Mouse (Mus musculus): ENCODE measurements around the gene Nab1. TPM values are rescaled to one million over a fixed set of nuclear protein-coding genes. Genes with fewer than 3 reads are reported as not detected.
"Not testable (repeated sequence)": the region's sequence is repeated elsewhere in the genome, so short reads cannot be mapped to it uniquely, and the experiment has no call there.

Gene Nab1
- polyA plus RNA-seq (2014; fragmentation: Nextera tagmentation; extraction: Ambion mirVana), result 32.2 and 32.3 TPM in 2 replicates

DNA sequence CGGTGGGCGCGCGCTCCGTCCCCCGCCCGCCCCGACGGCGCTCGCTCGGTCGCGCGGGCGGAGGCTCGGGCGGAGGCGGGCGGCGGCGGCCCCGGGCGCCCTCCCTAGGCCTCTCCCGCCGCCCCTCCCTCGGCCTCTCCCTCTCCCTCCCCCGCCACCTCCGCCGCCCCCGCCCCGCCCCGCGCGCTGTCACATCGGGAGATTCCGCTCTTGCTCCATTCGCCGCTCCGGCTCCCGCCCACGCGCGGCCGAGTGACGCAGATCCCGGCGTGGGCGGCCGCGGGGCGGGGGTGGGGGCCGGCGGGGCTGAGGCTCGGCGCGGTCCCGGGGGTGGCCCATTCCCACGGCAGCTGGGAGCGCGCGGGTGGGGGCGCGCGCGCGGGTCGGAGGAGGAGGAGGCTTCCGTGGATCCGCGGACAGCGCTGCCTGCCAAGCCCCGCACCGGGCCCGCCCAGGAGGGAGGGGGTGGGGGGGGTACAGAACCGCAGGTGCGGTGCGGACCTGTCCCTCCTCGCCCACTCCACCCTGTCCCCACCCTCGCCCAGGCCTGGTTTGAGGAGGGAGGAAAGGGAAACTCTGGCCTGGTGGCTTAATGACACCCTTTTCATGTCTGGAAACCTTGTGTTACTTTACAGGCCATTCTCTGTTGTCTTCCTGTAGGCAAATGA lies at the start of gene Nab1:
TSS of gene Nab1 (minus strand) at position 366 of the 668 bp plus-strand sequence.
- peak within 1 kb of the TSS; percentile 70 to 90 for H3K4me3 ChIP-seq (ENCODE audit: control insufficient read depth in 1 of 2, insufficient read depth in 1 of 2, low read depth in 1 of 2, low read length in 2 of 2)
- 2% methylated on average over 71 of the region's 80 CpGs for WGBS
- no peaks in the 10 kb centered on the region for H3K27me3 ChIP-seq (ENCODE audit: control insufficient read depth, insufficient read depth, low read length)
- H3K4me2 ChIP-seq (ENCODE audit: low read length), result peak within 1 kb of the TSS; percentile 83
- no peaks in the 10 kb centered on the region for H3K9me3 ChIP-seq (ENCODE audit: control insufficient read depth, low read length)
- no peaks in the 10 kb centered on the region for H3K36me3 ChIP-seq (ENCODE audit: control insufficient read depth, insufficient read depth, low read length)
- H3K4me1 ChIP-seq (ENCODE audit: control insufficient read depth in 2 of 2, insufficient read depth in 2 of 2, low read length in 2 of 2), result peaks cover under 1 to 23% of the 10 kb centered on the region in 2 experiments
- peak within 1 kb of the TSS; percentile 75 to 94 for H3K27ac ChIP-seq (replicated peaks in 1 of 2; ENCODE audit: control insufficient read depth in 1 of 2, insufficient read depth in 1 of 2, low read depth in 2 of 2, low read length in 2 of 2)
- peak; percentile 88 for ATAC-seq (ENCODE audit: insufficient number of reproducible peaks, insufficient read depth, low FRiP score, low read depth)
- peak within 1 kb of the TSS; percentile 95 for H3K9ac ChIP-seq (ENCODE audit: low read length)

DNA sequence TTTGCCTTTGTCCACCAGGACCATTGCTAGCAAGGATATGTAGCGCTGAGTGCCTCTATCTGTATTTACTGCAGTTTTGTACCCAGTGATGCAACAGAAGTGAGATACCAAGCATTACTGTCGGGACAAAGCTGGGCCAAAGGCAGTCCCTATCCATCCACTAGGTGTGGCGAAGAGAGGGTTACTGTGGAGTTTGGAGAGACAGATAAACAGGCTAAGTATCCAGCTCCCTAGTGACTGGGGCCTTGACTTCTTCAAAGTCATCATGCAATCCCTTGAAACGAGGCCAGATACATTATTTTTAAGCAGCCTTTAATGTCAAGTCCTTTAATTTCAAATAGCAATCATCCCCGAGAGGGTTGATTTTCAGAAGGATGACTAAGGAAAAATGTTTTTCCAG lies 47.0 kb upstream of the Nab1 start:
- Histone ChIP-seq H3K4me2 (ENCODE audit: low read length) (no peak overlapping the region), H3K27ac (replicated peaks in 1 of 2; ENCODE audit: control insufficient read depth in 1 of 2, insufficient read depth in 1 of 2, low read depth in 2 of 2, low read length in 2 of 2) (peak overlapping the region; percentile 2 to 57; a peak in 3 of 4 replicates), H3K36me3 (ENCODE audit: control insufficient read depth, insufficient read depth, low read length) (no peaks in the 10 kb centered on the region), H3K4me1 (ENCODE audit: control insufficient read depth in 2 of 2, insufficient read depth in 2 of 2, low read length in 2 of 2) (no peaks in the 10 kb centered on the region), H3K4me3 (ENCODE audit: control insufficient read depth in 1 of 2, insufficient read depth in 1 of 2, low read depth in 1 of 2, low read length in 2 of 2) (no peak overlapping the region), H3K9ac (ENCODE audit: low read length) (no peak overlapping the region), H3K27me3 (ENCODE audit: control insufficient read depth, insufficient read depth, low read length) (no peaks in the 10 kb centered on the region), H3K9me3 (ENCODE audit: control insufficient read depth, low read length) (peaks cover 11% of the 10 kb centered on the region; the same call in 1 of the 2 replicates)
- WGBS, result 76% methylated on average over 5 of the region's 5 CpGs
- no peak for ATAC-seq (ENCODE audit: insufficient number of reproducible peaks, insufficient read depth, low FRiP score, low read depth)

DNA sequence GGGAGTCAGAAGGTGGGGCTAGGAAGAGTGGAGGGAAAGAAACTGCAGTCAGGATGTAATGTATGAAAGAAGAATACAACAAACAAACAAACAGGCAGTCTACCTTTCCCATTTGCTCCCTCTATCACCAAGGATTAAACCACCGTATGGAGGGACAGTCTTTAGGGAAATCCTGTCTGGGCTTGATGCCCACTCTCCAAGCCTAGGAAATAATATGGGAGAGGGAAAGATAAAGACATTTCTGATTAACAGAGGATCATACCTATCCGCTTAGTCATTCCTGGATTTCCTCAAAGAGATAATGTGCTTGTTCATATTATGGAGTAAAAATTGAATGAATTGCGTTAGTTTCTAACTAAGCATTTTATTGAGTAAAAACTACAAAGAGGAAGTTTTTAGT lies 46.3 kb upstream of the Nab1 start:
- Histone ChIP-seq H3K9ac (ENCODE audit: low read length) (no peak overlapping the region), H3K4me2 (ENCODE audit: low read length) (no peak overlapping the region), H3K27me3 (ENCODE audit: control insufficient read depth, insufficient read depth, low read length) (no peaks in the 10 kb centered on the region), H3K4me1 (ENCODE audit: control insufficient read depth in 2 of 2, insufficient read depth in 2 of 2, low read length in 2 of 2) (no peaks in the 10 kb centered on the region), H3K4me3 (ENCODE audit: control insufficient read depth in 1 of 2, insufficient read depth in 1 of 2, low read depth in 1 of 2, low read length in 2 of 2) (no peak overlapping the region), H3K9me3 (ENCODE audit: control insufficient read depth, low read length) (peaks cover 11% of the 10 kb centered on the region; the same call in 1 of the 2 replicates), H3K36me3 (ENCODE audit: control insufficient read depth, insufficient read depth, low read length) (no peaks in the 10 kb centered on the region), H3K27ac (replicated peaks in 1 of 2; ENCODE audit: control insufficient read depth in 1 of 2, insufficient read depth in 1 of 2, low read depth in 2 of 2, low read length in 2 of 2) (no peak overlapping the region)
- ATAC-seq (ENCODE audit: insufficient number of reproducible peaks, insufficient read depth, low FRiP score, low read depth), result no peak
- 47% methylated on average over 3 of the region's 3 CpGs for WGBS

DNA sequence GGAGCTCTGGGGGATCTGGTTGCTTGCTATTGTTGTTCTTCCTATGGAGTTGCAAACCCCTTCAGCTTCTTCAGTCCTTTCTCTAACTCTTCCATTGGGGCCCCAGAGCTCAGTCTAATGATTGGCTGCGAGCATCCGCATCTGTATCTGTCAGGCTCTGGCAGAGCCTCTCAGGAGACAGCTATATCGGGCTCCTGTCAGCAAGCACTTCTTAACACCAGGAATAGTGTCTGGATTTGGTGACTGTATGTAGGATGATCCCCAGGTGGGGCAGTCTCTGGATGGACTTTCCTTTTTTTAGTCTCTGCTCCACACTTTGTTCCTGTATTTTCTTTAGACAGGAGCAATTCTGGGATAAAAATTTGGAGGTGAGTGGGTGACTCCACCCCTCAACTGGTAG lies 39.6 kb upstream of the Nab1 start:
- not testable (repeated sequence) for H3K36me3 ChIP-seq (ENCODE audit: control insufficient read depth, insufficient read depth, low read length); ATAC-seq (ENCODE audit: insufficient number of reproducible peaks, insufficient read depth, low FRiP score, low read depth); H3K9me3 ChIP-seq (ENCODE audit: control insufficient read depth, low read length); H3K9ac ChIP-seq (ENCODE audit: low read length); H3K4me3 ChIP-seq (ENCODE audit: control insufficient read depth in 1 of 2, insufficient read depth in 1 of 2, low read depth in 1 of 2, low read length in 2 of 2); H3K27me3 ChIP-seq (ENCODE audit: control insufficient read depth, insufficient read depth, low read length); H3K4me1 ChIP-seq (ENCODE audit: control insufficient read depth in 2 of 2, insufficient read depth in 2 of 2, low read length in 2 of 2)
- Histone ChIP-seq H3K4me2 (ENCODE audit: low read length) (peak overlapping the region; percentile 31; the same call in 1 of the 2 replicates), H3K27ac (replicated peaks in 1 of 2; ENCODE audit: control insufficient read depth in 1 of 2, insufficient read depth in 1 of 2, low read depth in 2 of 2, low read length in 2 of 2) (peak overlapping the region; percentile 14 to 53)
- 30% methylated on average over 3 of the region's 3 CpGs for WGBS

DNA sequence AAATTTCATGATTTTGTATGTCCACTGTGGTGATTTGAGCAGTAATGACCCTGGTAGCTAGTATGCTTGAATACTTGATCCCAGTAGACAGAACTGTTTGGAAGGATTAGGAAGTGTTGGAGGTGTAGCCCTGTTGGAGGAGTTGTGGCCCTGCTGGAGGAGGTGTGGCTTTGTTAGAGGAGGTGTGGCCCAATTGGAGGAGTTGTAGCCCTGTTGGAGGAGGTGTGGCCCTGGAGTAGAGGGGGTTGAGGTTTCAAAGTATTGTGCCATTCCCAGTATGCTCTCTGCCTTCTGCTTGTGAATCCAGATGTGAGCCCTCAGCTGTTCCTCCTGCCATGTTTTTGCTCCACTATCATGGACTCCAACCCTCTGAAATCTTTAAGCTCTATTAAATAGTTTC lies 29.5 kb upstream of the Nab1 start:
- H3K4me2 ChIP-seq (ENCODE audit: low read length), result no peak overlapping the region
- no peaks in the 10 kb centered on the region for H3K27me3 ChIP-seq (ENCODE audit: control insufficient read depth, insufficient read depth, low read length)
- H3K27ac ChIP-seq (replicated peaks in 1 of 2; ENCODE audit: control insufficient read depth in 1 of 2, insufficient read depth in 1 of 2, low read depth in 2 of 2, low read length in 2 of 2), result no peak overlapping the region
- H3K9me3 ChIP-seq (ENCODE audit: control insufficient read depth, low read length), result no peaks in the 10 kb centered on the region
- no peak overlapping the region for H3K4me3 ChIP-seq (ENCODE audit: control insufficient read depth in 1 of 2, insufficient read depth in 1 of 2, low read depth in 1 of 2, low read length in 2 of 2)
- no peak for ATAC-seq (ENCODE audit: insufficient number of reproducible peaks, insufficient read depth, low FRiP score, low read depth)
- H3K9ac ChIP-seq (ENCODE audit: low read length), result no peak overlapping the region
- H3K4me1 ChIP-seq (ENCODE audit: control insufficient read depth in 2 of 2, insufficient read depth in 2 of 2, low read length in 2 of 2), result peaks cover 0 to 4% of the 10 kb centered on the region in 2 experiments; a peak in 1 of 4 replicates
- no peaks in the 10 kb centered on the region for H3K36me3 ChIP-seq (ENCODE audit: control insufficient read depth, insufficient read depth, low read length)

DNA sequence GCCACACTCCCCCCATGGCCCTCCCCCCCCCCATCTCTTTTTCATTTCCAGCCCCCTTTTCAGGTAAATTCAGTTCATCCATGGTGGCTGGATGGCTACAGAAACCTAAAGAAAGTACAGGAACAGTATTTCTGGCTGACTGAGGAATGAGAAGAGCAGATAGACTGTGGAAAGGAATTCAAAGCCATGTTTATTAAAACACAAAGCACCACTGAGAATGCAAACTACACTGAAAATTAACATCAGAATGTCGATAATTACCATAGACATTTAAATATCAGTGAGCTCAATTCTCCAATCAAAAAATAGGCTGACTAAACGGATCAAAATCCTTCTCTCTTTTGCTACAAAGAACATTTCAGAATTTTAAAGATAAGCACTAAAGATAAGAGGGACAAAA lies 27.2 kb upstream of the Nab1 start:
- Histone ChIP-seq H3K36me3 (ENCODE audit: control insufficient read depth, insufficient read depth, low read length) (no peaks in the 10 kb centered on the region), H3K27me3 (ENCODE audit: control insufficient read depth, insufficient read depth, low read length) (no peaks in the 10 kb centered on the region), H3K4me3 (ENCODE audit: control insufficient read depth in 1 of 2, insufficient read depth in 1 of 2, low read depth in 1 of 2, low read length in 2 of 2) (no peak overlapping the region), H3K27ac (replicated peaks in 1 of 2; ENCODE audit: control insufficient read depth in 1 of 2, insufficient read depth in 1 of 2, low read depth in 2 of 2, low read length in 2 of 2) (no peak overlapping the region), H3K4me1 (ENCODE audit: control insufficient read depth in 2 of 2, insufficient read depth in 2 of 2, low read length in 2 of 2) (peaks cover 0 to 4% of the 10 kb centered on the region in 2 experiments; a peak in 1 of 4 replicates), H3K9me3 (ENCODE audit: control insufficient read depth, low read length) (no peaks in the 10 kb centered on the region), H3K9ac (ENCODE audit: low read length) (no peak overlapping the region), H3K4me2 (ENCODE audit: low read length) (no peak overlapping the region)
- no peak for ATAC-seq (ENCODE audit: insufficient number of reproducible peaks, insufficient read depth, low FRiP score, low read depth)
- WGBS, result 39% methylated on average over 2 of the region's 2 CpGs

DNA sequence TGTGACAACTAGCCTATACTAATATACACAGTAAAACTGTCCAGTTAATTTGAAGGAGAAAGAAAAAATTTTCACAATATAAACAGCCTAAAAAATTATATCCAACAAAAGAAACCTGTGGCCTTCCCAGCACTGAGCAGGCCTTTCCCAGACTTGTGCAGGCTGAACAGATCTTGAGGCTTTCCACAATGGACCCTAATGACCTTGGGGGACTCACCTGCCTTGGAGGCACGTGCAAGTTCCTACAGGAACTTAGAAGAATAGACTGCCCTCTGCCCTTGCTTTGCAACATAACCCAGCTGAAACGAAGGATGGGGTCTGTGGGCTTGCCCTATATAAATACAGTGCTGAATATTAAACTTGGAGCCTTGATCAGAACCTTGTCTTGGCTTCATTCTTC lies 26.8 kb upstream of the Nab1 start:
- H3K36me3 ChIP-seq (ENCODE audit: control insufficient read depth, insufficient read depth, low read length), result no peaks in the 10 kb centered on the region
- H3K9ac ChIP-seq (ENCODE audit: low read length), result no peak overlapping the region
- H3K27me3 ChIP-seq (ENCODE audit: control insufficient read depth, insufficient read depth, low read length), result no peaks in the 10 kb centered on the region
- H3K27ac ChIP-seq (replicated peaks in 1 of 2; ENCODE audit: control insufficient read depth in 1 of 2, insufficient read depth in 1 of 2, low read depth in 2 of 2, low read length in 2 of 2), result no peak overlapping the region
- ATAC-seq (ENCODE audit: insufficient number of reproducible peaks, insufficient read depth, low FRiP score, low read depth), result no peak
- no peak overlapping the region for H3K4me3 ChIP-seq (ENCODE audit: control insufficient read depth in 1 of 2, insufficient read depth in 1 of 2, low read depth in 1 of 2, low read length in 2 of 2)
- no peaks in the 10 kb centered on the region for H3K9me3 ChIP-seq (ENCODE audit: control insufficient read depth, low read length)
- H3K4me1 ChIP-seq (ENCODE audit: control insufficient read depth in 2 of 2, insufficient read depth in 2 of 2, low read length in 2 of 2), result peaks cover 0 to 4% of the 10 kb centered on the region in 2 experiments; a peak in 1 of 4 replicates
- H3K4me2 ChIP-seq (ENCODE audit: low read length), result no peak overlapping the region
- WGBS, result 65% methylated on average over 2 of the region's 2 CpGs

DNA sequence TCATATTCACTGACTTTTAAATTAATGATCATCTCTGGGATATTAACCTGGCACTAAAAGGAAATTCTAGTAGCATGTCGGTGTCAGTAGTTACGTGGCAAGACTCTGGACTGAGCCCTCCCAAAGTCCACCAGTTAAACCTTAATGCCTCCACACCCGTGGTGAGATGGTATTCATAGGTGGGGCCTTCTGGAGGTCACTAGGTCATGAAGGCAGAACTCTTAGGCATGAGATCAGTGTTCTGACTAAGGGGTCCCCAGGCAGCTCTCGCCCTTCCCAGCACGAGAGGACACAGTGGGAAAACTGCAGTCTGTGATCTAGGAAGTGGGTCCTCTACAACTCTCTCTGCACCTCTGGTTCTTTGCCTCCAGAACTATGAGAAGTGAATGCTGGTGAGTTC lies 24.2 kb upstream of the Nab1 start:
- H3K36me3 ChIP-seq (ENCODE audit: control insufficient read depth, insufficient read depth, low read length), result no peaks in the 10 kb centered on the region
- no peak overlapping the region for H3K4me3 ChIP-seq (ENCODE audit: control insufficient read depth in 1 of 2, insufficient read depth in 1 of 2, low read depth in 1 of 2, low read length in 2 of 2)
- H3K27ac ChIP-seq (replicated peaks in 1 of 2; ENCODE audit: control insufficient read depth in 1 of 2, insufficient read depth in 1 of 2, low read depth in 2 of 2, low read length in 2 of 2), result no peak overlapping the region
- H3K9me3 ChIP-seq (ENCODE audit: control insufficient read depth, low read length), result no peaks in the 10 kb centered on the region
- no peak for ATAC-seq (ENCODE audit: insufficient number of reproducible peaks, insufficient read depth, low FRiP score, low read depth)
- H3K27me3 ChIP-seq (ENCODE audit: control insufficient read depth, insufficient read depth, low read length), result no peaks in the 10 kb centered on the region
- no peak overlapping the region for H3K4me2 ChIP-seq (ENCODE audit: low read length)
- H3K9ac ChIP-seq (ENCODE audit: low read length), result no peak overlapping the region
- WGBS, result 55% methylated on average over 5 of the region's 5 CpGs
- peaks cover 6 to 10% of the 10 kb centered on the region in 2 experiments for H3K4me1 ChIP-seq (ENCODE audit: control insufficient read depth in 2 of 2, insufficient read depth in 2 of 2, low read length in 2 of 2)

Measured in heart, embryonic 14.5 days (tissue).